Mouse (Mus musculus) megakaryocyte, embryonic 14.5 days (primary cell): ENCODE data around the gene Hexim2.

ENCODE experiments used
- FLI1 ChIP-seq: IDR thresholded peaks from 2 replicates; pipeline ENCODE4 v1.6.1; 2012; ENCODE audit warnings: low read length, inconsistent platforms, mixed read lengths
- GATA1 ChIP-seq: IDR thresholded peaks from 3 replicates; pipeline ENCODE4 v1.6.1; 2012; ENCODE audit warnings: mixed read lengths, low read length, inconsistent platforms, borderline replicate concordance

- TF ChIP-seq GATA1: no peak
- TF ChIP-seq FLI1: no peak
Measured at GRCm38 (mm10) chr11:103112552-103112912, 19.7 kb upstream of the Hexim2 start.
